Mouse (Mus musculus) liver, embryonic 14.5 days (tissue): ENCODE measurements at regions not wholly inside any gene's neighbourhood (a gene's known extent, or its start where the extent isn't known, plus 50 kb on each side); places are given as distances from the start of the nearest gene placed in this dataset.

Source experiments
- ATAC-seq: fragments of 200-750 bp; cut with Nextera tagmentation; 2 replicates; pipeline ENCODE4 v1.8.0; 2017; ENCODE audit warnings: moderate number of reproducible peaks, mild to moderate bottlenecking, moderate library complexity; ENCODE audit not compliant: insufficient read depth
- DNase-seq, 3 experiments: peaks; one replicate each; pipeline ENCODE4 v3.0.0-alpha.2; 2012 to 2013; ENCODE audit warnings: low read depth in 3 of 3, low spot score in 3 of 3
- H3K27ac ChIP-seq: fragments of 300-500 bp; sonication (generic); 2 replicates; pipeline ENCODE4 v1.5.1; 2014; ENCODE audit warnings: moderate library complexity, mild to moderate bottlenecking, control low read depth, inconsistent platforms
- H3K27me3 ChIP-seq: fragments of 300-500 bp; sonication (generic); 2 replicates; pipeline ENCODE4 v1.6.1; 2014; ENCODE audit warnings: mild to moderate bottlenecking, low read length, moderate library complexity; ENCODE audit not compliant: control insufficient read depth, insufficient read depth
- H3K36me3 ChIP-seq: fragments of 300-500 bp; sonication (generic); replicated peaks from 2 replicates; pipeline ENCODE4 v1.6.1; 2014; ENCODE audit warnings: low read depth; ENCODE audit not compliant: control insufficient read depth, insufficient read depth
- H3K4me1 ChIP-seq, 2 experiments: fragments of 200-500 bp in 1 of 2; fragments of 300-500 bp in 1 of 2; sonication (generic) in 1 of 2; replicated peaks; 2 replicates each; pipeline ENCODE4 v1.6.1; 2012 to 2014; ENCODE audit warnings: antibody characterized with exemption in 1 of 2, inconsistent platforms in 1 of 2, low read length in 1 of 2; ENCODE audit not compliant: control insufficient read depth in 2 of 2, insufficient read depth in 2 of 2
- H3K4me2 ChIP-seq: fragments of 300-500 bp; sonication (generic); 2 replicates; pipeline ENCODE4 v1.6.1; 2014; ENCODE audit warnings: low read depth, mild to moderate bottlenecking, control low read depth, moderate library complexity
- H3K4me3 ChIP-seq, 2 experiments: fragments of 200-500 bp in 1 of 2; fragments of 300-500 bp in 1 of 2; sonication (generic) in 1 of 2; 2 replicates each; pipeline ENCODE4 v1.5.1; 2012 to 2014; ENCODE audit warnings: low read depth in 2 of 2, low read length in 2 of 2, mild to moderate bottlenecking in 2 of 2, control low read depth in 1 of 2, inconsistent platforms in 1 of 2, moderate library complexity in 1 of 2; ENCODE audit not compliant: insufficient read depth in 1 of 2
- H3K9ac ChIP-seq: fragments of 300-500 bp; sonication (generic); replicated peaks from 2 replicates; pipeline ENCODE4 v1.6.1; 2014; ENCODE audit warnings: mild to moderate bottlenecking, control low read depth, moderate library complexity
- H3K9me3 ChIP-seq: fragments of 300-500 bp; sonication (generic); 2 replicates; pipeline ENCODE4 v1.6.1; 2016; ENCODE audit warnings: low read length, mixed read lengths; ENCODE audit not compliant: control insufficient read depth
- CTCF ChIP-seq: IDR thresholded peaks from 2 replicates; pipeline ENCODE4 v1.5.1; 2016; ENCODE audit warnings: antibody characterized with exemption, low read depth, control low read depth
- EP300 ChIP-seq: IDR thresholded peaks from 2 replicates; pipeline ENCODE4 v1.6.1; 2016; ENCODE audit warnings: antibody characterized with exemption, low read depth
- WGBS: fragments of 180-500 bp; shearing (Covaris S2); extraction: QIAGEN DNeasy Blood & Tissue Kit; methylation state at CpG from one replicate; pipeline ENCODE4 v1.1.7; 2014; ENCODE audit not compliant: insufficient replicate concordance; 5-methylcytosine and 5-hydroxymethylcytosine counted together

- H3K4me3 ChIP-seq: no peak overlapping the region
- H3K27ac ChIP-seq: no peak overlapping the region
- H3K4me2 ChIP-seq: no peak overlapping the region
- TF ChIP-seq EP300 (no peak), CTCF (no peak)
- DNase-seq (no peak), ATAC-seq (no peak)
- no peaks in the 10 kb centered on the region for H3K27me3 ChIP-seq
- no peaks in the 10 kb centered on the region for H3K36me3 ChIP-seq
- H3K9ac ChIP-seq: no peak overlapping the region
- H3K9me3 ChIP-seq: no peaks in the 10 kb centered on the region
- WGBS: 59% methylated on average over 3 of the region's 3 CpGs
- no peaks in the 10 kb centered on the region for H3K4me1 ChIP-seq
These were observed 109.3 kb upstream of the Sgcd start for GRCm38 (mm10) chr11:48098063-48098462.

GRCm38 (mm10) chr11:48097455-48097854 is 108.7 kb upstream of the Sgcd start:
- Histone ChIP-seq H3K4me3 (no peak overlapping the region), H3K9me3 (no peaks in the 10 kb centered on the region), H3K4me2 (no peak overlapping the region), H3K36me3 (no peaks in the 10 kb centered on the region), H3K27me3 (no peaks in the 10 kb centered on the region), H3K27ac (no peak overlapping the region), H3K4me1 (no peaks in the 10 kb centered on the region), H3K9ac (no peak overlapping the region)
- WGBS: 68% methylated on average over 6 of the region's 6 CpGs
- TF ChIP-seq EP300 (no peak), CTCF (no peak)
- ATAC-seq: no peak
- DNase-seq: no peak

- Histone ChIP-seq H3K27me3 (no peaks in the 10 kb centered on the region), H3K4me3 (no peak overlapping the region), H3K9me3 (no peaks in the 10 kb centered on the region), H3K27ac (no peak overlapping the region), H3K4me1 (no peaks in the 10 kb centered on the region), H3K9ac (no peak overlapping the region), H3K36me3 (no peaks in the 10 kb centered on the region), H3K4me2 (no peak overlapping the region)
- 68% methylated on average over 3 of the region's 3 CpGs for WGBS
- no peak for ATAC-seq
- DNase-seq: no peak
- no peak for TF ChIP-seq EP300
- TF ChIP-seq CTCF: no peak
These were observed 78.3 kb upstream of the Sgcd start for GRCm38 (mm10) chr11:48067072-48067471.

GRCm38 (mm10) chr11:48063719-48064118 is 75.0 kb upstream of the Sgcd start:
- H3K4me3 ChIP-seq: no peak overlapping the region
- H3K9ac ChIP-seq: no peak overlapping the region
- ATAC-seq (no peak), DNase-seq (no peak)
- no peak overlapping the region for H3K27ac ChIP-seq
- no peaks in the 10 kb centered on the region for H3K4me1 ChIP-seq
- 59% methylated on average over 9 of the region's 9 CpGs for WGBS
- no peaks in the 10 kb centered on the region for H3K9me3 ChIP-seq
- H3K27me3 ChIP-seq: no peaks in the 10 kb centered on the region
- H3K4me2 ChIP-seq: no peak overlapping the region
- no peak for TF ChIP-seq CTCF
- TF ChIP-seq EP300: no peak
- H3K36me3 ChIP-seq: no peaks in the 10 kb centered on the region

GRCm38 (mm10) chr11:48061501-48061900 is 72.7 kb upstream of the Sgcd start:
- Histone ChIP-seq H3K4me2 (no peak overlapping the region), H3K4me1 (no peaks in the 10 kb centered on the region), H3K36me3 (no peaks in the 10 kb centered on the region), H3K27ac (no peak overlapping the region), H3K27me3 (no peaks in the 10 kb centered on the region), H3K9me3 (no peaks in the 10 kb centered on the region), H3K9ac (no peak overlapping the region), H3K4me3 (no peak overlapping the region)
- ATAC-seq: no peak
- DNase-seq: no peak
- TF ChIP-seq EP300 (no peak), CTCF (no peak)
